Mouse (Mus musculus) midbrain, embryonic 15.5 days (tissue): ENCODE data around the gene Pigv. TPM values are rescaled to one million over a fixed set of nuclear protein-coding genes. Genes with fewer than 3 reads are reported as not detected.

Experiments used
- ATAC-seq: fragments of 200-750 bp; cut with Nextera tagmentation; replicated peaks from 2 replicates; pipeline ENCODE4 v1.8.0; 2017; ENCODE audit warnings: moderate TSS enrichment
- H3K27ac ChIP-seq: fragments of 300-500 bp; sonication (generic); 2 replicates; pipeline ENCODE4 v1.5.1; 2015; ENCODE audit warnings: mild to moderate bottlenecking, inconsistent platforms
- H3K27me3 ChIP-seq: fragments of 300-500 bp; sonication (generic); replicated peaks from 2 replicates; pipeline ENCODE4 v1.6.1; 2015; ENCODE audit warnings: inconsistent platforms
- H3K36me3 ChIP-seq: fragments of 300-500 bp; sonication (generic); replicated peaks from 2 replicates; pipeline ENCODE4 v1.6.1; 2015; ENCODE audit warnings: inconsistent platforms
- H3K4me1 ChIP-seq: fragments of 300-500 bp; sonication (generic); 2 replicates; pipeline ENCODE4 v1.6.1; 2015; ENCODE audit warnings: inconsistent platforms
- H3K4me2 ChIP-seq: fragments of 300-500 bp; sonication (generic); 2 replicates; pipeline ENCODE4 v1.6.1; 2015; ENCODE audit warnings: inconsistent platforms, mild to moderate bottlenecking, moderate library complexity
- H3K4me3 ChIP-seq: fragments of 300-500 bp; sonication (generic); 2 replicates; pipeline ENCODE4 v1.5.1; 2015; ENCODE audit warnings: mild to moderate bottlenecking, inconsistent platforms
- H3K9ac ChIP-seq: fragments of 300-500 bp; sonication (generic); 2 replicates; pipeline ENCODE4 v1.6.1; 2015; ENCODE audit warnings: mild to moderate bottlenecking, inconsistent platforms
- H3K9me3 ChIP-seq: fragments of 300-500 bp; sonication (generic); 2 replicates; pipeline ENCODE4 v1.6.1; 2016; ENCODE audit warnings: inconsistent platforms
- WGBS: fragments of 180-500 bp; shearing (Covaris S2); methylation state at CpG from one replicate; pipeline ENCODE4 v1.1.7; 2015; ENCODE audit warnings: mixed read lengths; 5-methylcytosine and 5-hydroxymethylcytosine counted together
- microRNA-seq: library from miRNA; unstranded; fragments of <30 nt; microRNA quantifications from one replicate; pipeline ENCODE4, GENCODE M21; 2016
- polyA plus RNA-seq: library from polyadenylated mRNA; unstranded; fragments of >200 nt; fragmentation: Nextera tagmentation; extraction: Ambion mirVana; gene quantifications from 2 replicates; pipeline ENCODE4 v1.2.1, GENCODE M21; 2015

Pigv gene
- polyA plus RNA-seq, 1 experiment from 2014 or later, result 16.0 TPM

- Histone ChIP-seq H3K27ac (no peak overlapping the region), H3K4me2 (no peak overlapping the region), H3K9ac (no peak overlapping the region), H3K27me3 (no peaks in the 10 kb centered on the region), H3K4me1 (no peaks in the 10 kb centered on the region), H3K9me3 (no peaks in the 10 kb centered on the region), H3K4me3 (no peak overlapping the region), H3K36me3 (peaks cover 8% of the 10 kb centered on the region; the same call in 1 of the 2 replicates)
- ATAC-seq, result no peak
- 81% methylated on average over 11 of the region's 11 CpGs for WGBS
Measured at GRCm38 (mm10) chr4:133622161-133622695, 50.2 kb downstream of the Pigv start.

GRCm38 (mm10) chr4:133620668-133621067 is 51.8 kb downstream of the Pigv start:
- Histone ChIP-seq H3K4me2 (no peak overlapping the region), H3K27ac (no peak overlapping the region), H3K27me3 (no peaks in the 10 kb centered on the region), H3K4me1 (no peaks in the 10 kb centered on the region), H3K9me3 (no peaks in the 10 kb centered on the region), H3K9ac (no peak overlapping the region), H3K4me3 (no peak overlapping the region), H3K36me3 (peaks cover 8% of the 10 kb centered on the region; the same call in 1 of the 2 replicates)
- ATAC-seq, result no peak
- 95% methylated on average over 8 of the region's 8 CpGs for WGBS

- no peaks in the 10 kb centered on the region for H3K9me3 ChIP-seq
- no peak overlapping the region for H3K4me2 ChIP-seq
- no peaks in the 10 kb centered on the region for H3K27me3 ChIP-seq
- H3K27ac ChIP-seq, result no peak overlapping the region
- WGBS, result 74% methylated on average over 4 of the region's 4 CpGs
- ATAC-seq, result no peak
- no peaks in the 10 kb centered on the region for H3K4me1 ChIP-seq
- no peak overlapping the region for H3K9ac ChIP-seq
- H3K36me3 ChIP-seq, result peaks cover 5% of the 10 kb centered on the region; the same call in 1 of the 2 replicates
- no peak overlapping the region for H3K4me3 ChIP-seq
Measured at GRCm38 (mm10) chr4:133619473-133620136, 52.8 kb downstream of the Pigv start.

GRCm38 (mm10) chr4:133617936-133618335 is 54.5 kb downstream of the Pigv start:
- no peaks in the 10 kb centered on the region for H3K27me3 ChIP-seq
- H3K36me3 ChIP-seq, result peaks cover 3% of the 10 kb centered on the region; the same call in 1 of the 2 replicates
- H3K4me1 ChIP-seq, result no peaks in the 10 kb centered on the region
- no peaks in the 10 kb centered on the region for H3K9me3 ChIP-seq
- WGBS, result 86% methylated on average over 11 of the region's 11 CpGs
- H3K9ac ChIP-seq, result no peak overlapping the region
- ATAC-seq, result no peak
- H3K4me3 ChIP-seq, result no peak overlapping the region
- H3K27ac ChIP-seq, result no peak overlapping the region
- H3K4me2 ChIP-seq, result no peak overlapping the region

GRCm38 (mm10) chr4:133615416-133615815 is 57.0 kb downstream of the Pigv start:
- Histone ChIP-seq H3K4me3 (no peak overlapping the region), H3K27ac (no peak overlapping the region), H3K4me2 (no peak overlapping the region), H3K27me3 (no peaks in the 10 kb centered on the region), H3K36me3 (peaks cover 16% of the 10 kb centered on the region), H3K4me1 (no peaks in the 10 kb centered on the region), H3K9ac (no peak overlapping the region), H3K9me3 (no peaks in the 10 kb centered on the region)
- no peak for ATAC-seq
- 86% methylated on average over 10 of the region's 10 CpGs for WGBS

- Histone ChIP-seq H3K4me2 (no peak overlapping the region), H3K9ac (no peak overlapping the region), H3K36me3 (peaks cover 16% of the 10 kb centered on the region), H3K27me3 (no peaks in the 10 kb centered on the region), H3K27ac (no peak overlapping the region), H3K4me3 (no peak overlapping the region), H3K9me3 (no peaks in the 10 kb centered on the region), H3K4me1 (no peaks in the 10 kb centered on the region)
- 87% methylated on average over 8 of the region's 8 CpGs for whole genome bisulfite sequencing
- no peak for ATAC-seq
Measured at GRCm38 (mm10) chr4:133614274-133614761, 58.1 kb downstream of the Pigv start.

GRCm38 (mm10) chr4:133613867-133614266 is 58.6 kb downstream of the Pigv start:
- Histone ChIP-seq H3K9me3 (no peaks in the 10 kb centered on the region), H3K4me3 (no peak overlapping the region), H3K36me3 (peaks cover 16% of the 10 kb centered on the region), H3K4me1 (no peaks in the 10 kb centered on the region), H3K27ac (no peak overlapping the region), H3K4me2 (no peak overlapping the region), H3K27me3 (no peaks in the 10 kb centered on the region), H3K9ac (no peak overlapping the region)
- no peak for ATAC-seq
- WGBS, result 91% methylated on average over 4 of the region's 4 CpGs

- 93% methylated on average over 8 of the region's 8 CpGs for WGBS
- H3K4me3 ChIP-seq, result no peak overlapping the region
- peaks cover 19% of the 10 kb centered on the region for H3K36me3 ChIP-seq
- H3K9ac ChIP-seq, result no peak overlapping the region
- no peaks in the 10 kb centered on the region for H3K27me3 ChIP-seq
- no peak overlapping the region for H3K27ac ChIP-seq
- no peaks in the 10 kb centered on the region for H3K4me1 ChIP-seq
- no peak overlapping the region for H3K4me2 ChIP-seq
- no peaks in the 10 kb centered on the region for H3K9me3 ChIP-seq
- no peak for ATAC-seq
Measured at GRCm38 (mm10) chr4:133613026-133613425, 59.4 kb downstream of the Pigv start.

GRCm38 (mm10) chr4:133612416-133612815 is 60.0 kb downstream of the Pigv start:
- Histone ChIP-seq H3K4me1 (no peaks in the 10 kb centered on the region), H3K4me3 (no peak overlapping the region), H3K9ac (no peak overlapping the region), H3K4me2 (no peak overlapping the region), H3K9me3 (no peaks in the 10 kb centered on the region), H3K27me3 (no peaks in the 10 kb centered on the region), H3K27ac (no peak overlapping the region), H3K36me3 (peaks cover 19% of the 10 kb centered on the region)
- 96% methylated on average over 7 of the region's 7 CpGs for WGBS
- ATAC-seq, result no peak

- no peak overlapping the region for H3K4me3 ChIP-seq
- 97% methylated on average over 5 of the region's 5 CpGs for WGBS
- peaks cover 19% of the 10 kb centered on the region for H3K36me3 ChIP-seq
- no peak for ATAC-seq
- H3K9ac ChIP-seq, result no peak overlapping the region
- H3K4me2 ChIP-seq, result no peak overlapping the region
- no peaks in the 10 kb centered on the region for H3K27me3 ChIP-seq
- no peak overlapping the region for H3K27ac ChIP-seq
- no peaks in the 10 kb centered on the region for H3K4me1 ChIP-seq
- H3K9me3 ChIP-seq, result no peaks in the 10 kb centered on the region
Measured at GRCm38 (mm10) chr4:133611815-133612214, 60.6 kb downstream of the Pigv start.

Small RNA genes within 50 kb of the gene (microRNA-seq; reads per million reads assigned to microRNA genes)
- not detected for gene Mir7227

Other genes with a start within 250 kb of the Pigv start
- gene Tent5b, start 192.5 kb downstream of the Pigv start, polyA plus RNA-seq, result 0.22 and 0.37 TPM in 2 replicates
- gene Trnp1, start 174.1 kb downstream of the Pigv start, polyA plus RNA-seq, result 6.4 and 6.9 TPM in 2 replicates
- 0.95 and 0.99 TPM in 2 replicates for gene Kdf1, start 153.7 kb downstream of the Pigv start, polyA plus RNA-seq
- 246 and 255 TPM in 2 replicates for gene Nudc, start 126.7 kb downstream of the Pigv start, polyA plus RNA-seq
- 0.15 TPM in 1 of 2 replicates, not detected in the other for gene Nr0b2, start 119.3 kb downstream of the Pigv start, polyA plus RNA-seq
- 8.1 and 9.1 TPM in 2 replicates for gene Gpatch3, start 97.9 kb downstream of the Pigv start, polyA plus RNA-seq
- 18.2 and 21.2 TPM in 2 replicates for gene Gpn2, start 88.3 kb downstream of the Pigv start, polyA plus RNA-seq
- 1.2 and 3.4 TPM in 2 replicates for gene Sfn, start 70.5 kb downstream of the Pigv start, polyA plus RNA-seq
- 6.4 and 9.3 TPM in 2 replicates for gene Zdhhc18, start 22.5 kb downstream of the Pigv start, polyA plus RNA-seq
- 37.9 and 39.3 TPM in 2 replicates for gene Arid1a, start 84.1 kb upstream of the Pigv start, polyA plus RNA-seq
- 23.8 and 24.1 TPM in 2 replicates for gene Rps6ka1, start 215.2 kb upstream of the Pigv start, polyA plus RNA-seq